Mouse (Mus musculus): ENCODE measurements around the gene Ggt5.

- TF ChIP-seq ZNF384 (IDR thresholded peaks at IDR 0.05; ENCODE audit: low read depth, low read length) (no peak), ZC3H11A (IDR thresholded peaks at IDR 0.05; ENCODE audit: borderline replicate concordance, low read depth, low read length) (no peak), CHD2 (IDR thresholded peaks at IDR 0.05; ENCODE audit: low read depth, low read length) (no peak)
Observed at GRCm38 (mm10) chr10:75589651-75590050, 511 bp downstream of the Ggt5 start.

Data from ES-E14 (cell line).